Mouse (Mus musculus) frontal cortex, postnatal 10 days (tissue): ENCODE measurements around the gene Gcnt2.
"Not testable (repeated sequence)": the region's sequence is repeated elsewhere in the genome, so short reads cannot be mapped to it uniquely, and the experiment has no call there.

Experiments
- DNase-seq, 2 experiments: peaks; one replicate each; pipeline ENCODE4 v3.0.0; 2022; ENCODE audit warnings: low spot score in 2 of 2, mixed read lengths in 1 of 2

The Gcnt2 gene

DNA sequence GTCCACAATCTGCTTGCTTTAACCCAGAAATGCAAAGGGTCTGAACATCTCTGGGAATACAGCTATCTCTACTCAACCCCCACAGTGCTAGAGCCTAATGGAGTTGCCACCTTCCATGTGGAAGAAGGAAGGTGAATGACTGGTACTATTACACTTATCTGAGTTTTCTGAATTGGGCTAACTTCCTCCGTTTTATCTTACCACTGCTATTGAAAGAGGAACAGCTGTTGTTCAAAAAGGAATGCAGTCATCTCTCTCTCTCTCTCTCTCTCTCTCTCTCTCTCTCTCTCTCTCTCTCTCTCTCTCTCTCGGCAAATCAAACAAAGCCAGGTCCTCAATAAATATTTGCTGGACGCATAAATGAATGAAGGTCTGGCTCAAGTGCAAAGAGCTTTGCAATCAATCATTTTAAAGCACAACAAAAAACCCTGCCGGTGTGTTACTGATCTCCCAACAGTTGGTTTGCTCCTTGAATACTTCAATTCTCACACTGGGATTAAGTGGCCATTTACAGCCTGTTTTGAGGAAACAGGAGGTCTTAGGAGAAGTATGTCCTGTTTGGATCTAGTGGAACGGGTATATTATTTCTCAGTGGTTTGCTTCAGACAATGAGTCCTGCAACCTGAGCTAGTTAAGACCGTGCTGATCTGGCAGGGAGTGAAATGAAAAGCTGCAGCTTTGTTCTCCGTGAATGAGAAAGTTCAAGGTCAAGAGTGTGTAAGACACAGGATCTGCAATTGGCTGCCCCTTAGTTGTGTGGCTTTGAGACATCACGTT lies 135.1 kb downstream of the Gcnt2 start:
- no peak for DNase-seq

DNA sequence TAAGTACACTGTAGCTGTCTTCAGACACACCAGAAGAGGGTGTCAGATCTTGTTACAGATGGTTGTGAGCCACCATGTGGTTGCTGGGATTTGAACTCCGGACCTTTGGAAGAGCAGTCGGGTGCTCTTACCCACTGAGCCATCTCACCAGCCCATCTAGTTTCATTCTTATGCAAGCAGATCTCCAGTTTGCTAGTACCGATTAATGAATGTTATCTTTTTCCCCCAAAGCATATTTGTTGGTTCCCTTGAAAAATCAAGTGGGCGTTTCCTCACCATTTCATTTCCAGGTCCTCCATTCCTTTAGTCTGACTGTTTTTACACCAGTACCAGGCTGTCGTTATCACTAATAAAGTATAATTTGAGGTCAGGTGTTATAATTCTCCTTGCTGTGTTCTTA lies 139.0 kb downstream of the Gcnt2 start:
- DNase-seq: not testable (repeated sequence)

DNA sequence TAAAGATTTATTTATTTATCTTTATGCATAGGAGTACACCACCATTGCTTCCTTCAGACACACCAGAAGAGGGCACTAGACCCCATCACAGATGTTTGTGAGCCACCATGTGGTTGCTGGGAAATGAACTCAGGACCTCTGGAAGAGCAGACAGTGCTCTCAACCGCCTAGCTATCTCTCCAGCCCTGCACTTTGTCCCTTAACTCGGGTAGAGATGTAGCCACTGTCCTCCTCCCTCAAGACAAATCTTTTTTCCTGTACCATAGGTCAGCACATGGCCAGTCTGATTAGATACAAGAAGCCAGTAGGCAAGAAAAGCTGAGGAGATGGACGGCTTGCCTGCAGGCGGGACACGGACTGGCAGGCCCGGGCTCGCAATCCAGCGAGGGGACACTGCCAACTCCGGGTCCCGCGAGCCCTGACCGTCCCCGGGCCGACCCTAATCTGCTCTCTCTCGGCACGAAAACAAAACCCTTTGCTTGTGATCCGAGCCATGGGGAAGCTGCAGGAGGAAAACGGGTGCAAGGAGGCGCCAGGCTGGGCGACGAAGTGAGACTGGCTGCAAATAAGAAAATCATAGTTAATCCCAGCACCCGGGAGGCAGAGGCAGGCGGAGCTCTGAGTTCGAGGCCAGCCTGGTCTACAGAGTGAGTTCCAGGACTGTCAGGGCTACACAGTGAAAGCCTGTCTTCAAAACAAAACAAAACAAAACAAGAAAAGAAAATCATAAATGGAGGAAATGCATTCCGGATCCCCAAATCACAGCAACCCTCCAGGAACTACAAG lies 140.8 kb downstream of the Gcnt2 start:
- DNase-seq: peak; percentile 34 to 42

DNA sequence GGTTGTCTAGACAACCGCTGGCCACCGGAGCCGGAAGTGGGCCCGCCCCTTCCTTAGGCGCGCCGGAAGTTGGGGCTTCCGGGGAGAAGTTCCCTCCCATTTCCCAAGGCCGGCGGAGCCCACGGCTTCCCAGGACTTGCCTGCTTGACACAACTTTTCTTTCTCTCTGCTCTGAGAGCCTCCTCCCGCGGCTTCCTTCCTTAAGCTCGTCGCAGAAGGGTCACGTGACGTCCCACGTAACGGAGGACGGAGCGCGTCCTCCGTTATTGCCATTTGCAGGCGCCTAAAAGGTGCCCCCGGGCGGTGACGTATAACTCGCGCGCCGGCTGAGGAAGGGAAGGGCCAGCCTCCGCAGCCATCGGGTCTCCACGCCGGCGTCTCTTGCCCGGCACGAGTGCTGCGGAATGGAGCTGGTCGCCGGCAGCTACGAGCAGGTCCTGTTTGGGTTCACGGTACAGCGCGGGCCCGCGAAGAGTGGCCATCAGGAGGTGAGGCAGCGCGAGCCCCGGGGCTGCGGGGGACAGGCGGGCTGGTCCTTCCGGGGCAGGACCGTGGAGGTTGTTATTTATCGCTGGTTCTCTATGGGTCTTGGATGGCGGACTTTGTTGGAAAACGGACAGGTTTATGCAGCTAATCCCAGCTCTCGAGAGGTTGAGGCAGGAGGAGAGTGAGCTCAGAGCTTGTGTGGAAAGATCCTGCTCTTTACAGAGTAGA lies 141.5 kb downstream of the Gcnt2 start, which contains the start of gene Pak1ip1:
Gene Pak1ip1 (plus strand): TSS at position 98 of the 714 bp plus-strand sequence.
- DNase-seq: peak; percentile 87 to 92

DNA sequence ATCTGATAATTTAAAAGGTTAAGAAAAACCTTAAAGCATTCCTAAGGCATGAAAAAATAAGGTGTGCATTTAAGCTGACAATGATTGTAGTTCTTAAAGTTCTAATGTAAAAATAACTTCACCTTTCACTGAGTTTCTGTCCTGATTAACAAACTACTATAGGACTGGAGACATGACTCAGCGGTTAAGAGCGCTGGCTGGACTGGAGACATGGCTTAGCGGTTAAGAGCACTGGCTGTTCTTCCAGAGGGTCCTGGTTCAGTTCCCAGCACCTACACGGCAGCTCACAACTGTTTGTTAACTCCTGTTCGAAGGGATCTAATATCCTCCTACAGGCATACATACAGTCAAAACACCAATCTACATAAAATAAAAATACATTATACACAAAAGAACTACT lies 142.4 kb downstream of the Gcnt2 start:
- no peak for DNase-seq

- DNase-seq: no peak
These were observed 146.7 kb downstream of the Gcnt2 start for GRCm38 (mm10) chr13:41006244-41006643.

DNA sequence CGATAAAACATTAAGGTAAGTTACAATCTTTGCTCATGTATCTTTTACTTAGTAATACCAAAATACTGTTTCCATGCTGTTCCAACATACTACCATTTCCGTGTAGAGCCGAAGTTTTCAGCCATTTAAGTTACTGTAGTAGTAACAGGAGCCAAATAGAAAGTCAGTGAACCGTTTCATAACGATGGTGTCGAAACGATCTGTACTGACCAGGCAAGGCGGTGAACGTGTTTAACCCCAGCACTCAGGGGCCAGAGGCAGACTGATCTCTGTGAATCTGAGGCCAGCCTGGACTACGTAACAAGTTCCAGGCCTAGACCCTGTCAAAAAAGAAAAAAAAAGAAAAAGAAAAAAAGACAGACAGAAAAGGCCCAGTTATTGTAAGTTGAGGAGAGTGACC lies 148.7 kb downstream of the Gcnt2 start:
- DNase-seq: no peak

- no peak for DNase-seq
These were observed 149.4 kb downstream of the Gcnt2 start for GRCm38 (mm10) chr13:41008946-41009345.
